Mouse (Mus musculus) spleen, adult 2 months (tissue): ENCODE data around the gene Il20ra.

Experiments used
- CTCF ChIP-seq: fragments of 200-500 bp; IDR thresholded peaks from 2 replicates; pipeline ENCODE4 v1.5.1; 2011; ENCODE audit warnings: mild to moderate bottlenecking, inconsistent platforms; ENCODE audit not compliant: insufficient read depth, insufficient read length, insufficient replicate concordance; ENCODE audit errors: extremely low read depth
- POLR2A ChIP-seq: fragments of 200-500 bp; IDR thresholded peaks from 2 replicates; pipeline ENCODE4 v1.6.1; 2011; ENCODE audit warnings: low read depth, low read length, inconsistent platforms

GRCm38 (mm10) chr10:19722320-19722719 is 9.9 kb downstream of the Il20ra start:
- TF ChIP-seq CTCF = no peak
- no peak for TF ChIP-seq POLR2A
